Mouse (Mus musculus): Measurements from ENCODE around the gene Rara.

DNA sequence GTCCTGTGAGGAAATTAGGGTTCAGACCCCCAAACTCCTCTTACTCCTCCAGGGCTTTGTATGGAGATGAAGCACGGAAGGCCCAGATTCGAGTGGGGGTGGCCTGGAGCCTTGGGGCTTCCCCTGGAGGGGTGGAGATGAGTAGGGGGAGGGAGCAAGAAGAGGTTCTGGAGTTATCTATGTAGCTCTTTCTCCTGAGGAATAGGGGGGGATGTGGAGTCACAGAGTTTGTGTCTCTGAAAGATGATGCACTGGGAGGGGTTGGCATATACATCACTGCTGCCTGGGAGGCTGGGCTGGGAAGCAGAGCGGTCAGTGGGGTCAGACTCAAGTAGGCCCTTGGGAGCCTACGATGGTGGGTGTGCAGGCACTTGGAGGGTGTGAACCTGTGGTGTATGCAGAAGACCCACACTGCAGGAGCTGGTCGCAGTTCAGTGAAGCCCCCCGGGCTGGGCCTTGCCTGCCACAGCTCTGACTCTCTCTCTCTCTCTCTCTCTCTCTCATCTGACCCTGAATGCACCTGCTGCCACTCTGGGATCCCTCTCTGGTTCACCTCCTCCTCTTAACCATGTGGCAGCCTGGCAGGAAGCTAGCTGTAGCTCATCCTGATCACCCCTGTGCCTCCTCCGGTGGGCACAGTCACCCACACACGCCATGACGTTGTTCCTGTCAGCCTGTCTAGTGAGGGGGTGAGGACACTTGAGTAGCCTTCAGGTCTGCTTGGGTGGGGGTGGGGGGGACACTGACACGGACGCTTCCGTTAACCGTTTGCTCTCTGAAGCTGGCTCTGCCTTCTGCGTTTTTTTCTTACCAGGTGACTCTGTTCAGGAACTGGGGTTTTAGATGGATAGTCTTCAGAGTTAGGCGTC, 11.7 kb downstream of the Rara start:
- TF ChIP-seq CTCF (conservative IDR thresholded peaks at IDR 0.05; ENCODE audit: insufficient read depth, insufficient read length, low read depth, low read length) (no peak), POLR2A (IDR thresholded peaks at IDR 0.05; ENCODE audit: low read depth, low read length) (no peak)

Measured in kidney, adult 2 months (tissue).